Mouse (Mus musculus) duodenum, adult 2 months (tissue): ENCODE results near the gene Serpinb8. TPM values are rescaled to one million over a fixed set of nuclear protein-coding genes. Genes with fewer than 3 reads are reported as not detected.

Experiments used
- polyA plus RNA-seq: library from polyadenylated mRNA; depleted of rRNA; stranded (reverse); fragments of >200 nt; gene quantifications from 2 replicates; pipeline ENCODE4 v1.2.3, GENCODE M21; 2012; ENCODE audit warnings: low replicate concordance; rRNA removed

Serpinb8 gene
- polyA plus RNA-seq, result 0.09 and 0.22 TPM in 2 replicates

DNA sequence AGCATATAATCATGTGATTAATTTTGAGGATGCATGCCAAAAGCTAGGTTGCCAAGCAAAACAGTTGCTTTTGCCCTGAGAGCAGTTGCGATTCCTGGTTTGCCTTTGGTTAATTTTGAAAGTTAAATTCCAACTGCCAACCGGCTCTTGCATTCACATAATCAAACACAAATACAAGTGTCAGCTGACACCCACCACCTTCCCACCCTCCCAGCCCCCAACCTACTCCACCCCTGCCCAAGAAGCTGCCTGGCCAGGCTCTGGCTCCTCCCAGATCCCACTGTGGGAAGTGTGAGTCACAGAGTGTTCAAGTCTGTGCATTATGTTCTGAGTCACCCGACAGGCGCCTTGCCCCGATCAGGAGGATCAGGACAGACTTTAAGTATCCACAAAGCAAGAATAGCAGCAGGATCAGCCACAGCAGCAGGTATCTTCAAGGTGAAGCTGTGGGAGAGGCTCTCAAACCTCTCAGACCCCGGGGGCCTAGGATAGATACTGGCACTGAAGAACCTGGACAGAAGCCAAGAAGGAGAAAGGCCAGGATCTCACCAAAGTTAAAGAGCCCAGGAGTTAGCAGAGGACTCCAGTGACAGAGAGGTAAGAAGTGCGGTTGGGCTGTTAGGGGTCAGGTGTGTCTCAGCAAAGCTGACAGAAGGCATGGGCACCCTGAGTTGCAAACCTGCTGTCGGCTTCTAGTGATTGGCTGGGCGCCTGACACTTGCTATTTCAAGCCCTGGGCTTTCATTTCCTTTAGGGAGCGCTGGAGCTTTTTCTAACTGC is at the start of gene Serpinb8:
Gene Serpinb8, plus strand, starts transcription at position 316 of the 780 bp plus-strand sequence.

Other genes with a start within 250 kb of the Serpinb8 start
- gene Serpinb11, start 228.8 kb upstream of the Serpinb8 start, polyA plus RNA-seq, result not detected in 2 replicates
- gene Serpinb7, start 190.4 kb upstream of the Serpinb8 start, polyA plus RNA-seq, result not detected in 2 replicates
- gene Serpinb2, start 78.6 kb upstream of the Serpinb8 start, polyA plus RNA-seq, result 0.05 TPM in 1 of 2 replicates, not detected in the other